Mouse (Mus musculus) cerebral cortex, adult 2 months (tissue): Measurements from ENCODE around the gene Morn5.

Source experiments
- WGBS: fragments of 180-500 bp; shearing (Covaris S2); methylation state at CpG from one replicate; pipeline ENCODE4 v1.1.7; 2018; 5-methylcytosine and 5-hydroxymethylcytosine counted together

The Morn5 gene

GRCm38 (mm10) chr2:36104436-36104955, 55.2 kb downstream of the Morn5 start:
- WGBS, result 2% methylated on average over 32 of the region's 32 CpGs

- WGBS, result 1% methylated on average over 57 of the region's 58 CpGs
Measured at GRCm38 (mm10) chr2:36104956-36105741, 55.9 kb downstream of the Morn5 start, which contains the start of gene Lhx6. Gene Lhx6 (minus strand): TSS chr2:36105408.

GRCm38 (mm10) chr2:36108615-36109014, 59.4 kb downstream of the Morn5 start:
- WGBS, result 14% methylated on average over 7 of the region's 7 CpGs

- WGBS, result 81% methylated on average over 3 of the region's 3 CpGs
Measured at GRCm38 (mm10) chr2:36112632-36113031, 63.4 kb downstream of the Morn5 start.

- WGBS, result 90% methylated on average over 9 of the region's 9 CpGs
Measured at GRCm38 (mm10) chr2:36126795-36127429, 77.7 kb downstream of the Morn5 start.

GRCm38 (mm10) chr2:36127973-36128372, 78.7 kb downstream of the Morn5 start:
- 62% methylated on average over 4 of the region's 4 CpGs for WGBS

GRCm38 (mm10) chr2:36129051-36129450, 79.8 kb downstream of the Morn5 start:
- WGBS, result 72% methylated on average over 3 of the region's 3 CpGs
